Mouse (Mus musculus) CH12.LX (cell line): ENCODE measurements at regions not wholly inside any gene's neighbourhood (a gene's known extent, or its start where the extent isn't known, plus 50 kb on each side); places are given as distances from the start of the nearest gene placed in this dataset.

ENCODE experiments used
- DNase-seq: peaks from one replicate; pipeline ENCODE4 v3.0.0-alpha.2; 2013; ENCODE audit errors: extremely low read depth
- H3K27ac ChIP-seq: 2 replicates; pipeline ENCODE4 v1.5.1; 2012; ENCODE audit warnings: low read depth, mild to moderate bottlenecking, control low read depth, moderate library complexity; ENCODE audit not compliant: insufficient read depth
- H3K27me3 ChIP-seq: replicated peaks from 2 replicates; pipeline ENCODE3; 2012; ENCODE audit warnings: inconsistent platforms
- H3K36me3 ChIP-seq, 2 experiments: replicated peaks in 1 of 2; 2 replicates each; pipeline versions ENCODE3 to v1.6.1; 2012; ENCODE audit warnings: inconsistent platforms in 1 of 2, low read length in 1 of 2, mild to moderate bottlenecking in 1 of 2, mixed read lengths in 1 of 2, moderate library complexity in 1 of 2; ENCODE audit not compliant: control insufficient read depth in 1 of 2, insufficient read depth in 1 of 2
- H3K4me1 ChIP-seq, 2 experiments: 2 replicates each; pipeline ENCODE4 v1.6.1; 2012; ENCODE audit warnings: inconsistent platforms in 1 of 2, moderate library complexity in 1 of 2; ENCODE audit not compliant: insufficient read depth in 2 of 2, control insufficient read depth in 1 of 2
- H3K4me2 ChIP-seq: 2 replicates; pipeline ENCODE4 v1.6.1; 2012; ENCODE audit warnings: low read depth, mild to moderate bottlenecking, control low read depth; ENCODE audit not compliant: poor library complexity, insufficient read depth, severe bottlenecking
- H3K4me3 ChIP-seq, 3 experiments: fragments of 150-350 bp in 1 of 3; sonication (generic) in 1 of 3; replicated peaks in 1 of 3; 2 replicates each; pipeline versions ENCODE3 to v1.5.1; 2011 to 2012; ENCODE audit warnings: low read depth in 2 of 3, low read length in 2 of 3, mild to moderate bottlenecking in 2 of 3, moderate library complexity in 2 of 3, control low read depth in 1 of 3, improper control_type of control experiment in 1 of 3, inconsistent platforms in 1 of 3, mixed read lengths in 1 of 3; ENCODE audit not compliant: poor library complexity in 1 of 3
- H3K79me2 ChIP-seq: replicated peaks from 2 replicates; pipeline ENCODE4 v1.6.1; 2012; ENCODE audit warnings: mild to moderate bottlenecking, moderate library complexity; ENCODE audit not compliant: control insufficient read depth, poor library complexity, insufficient read depth, severe bottlenecking; ENCODE audit errors: extremely low read depth
- H3K9ac ChIP-seq: 2 replicates; pipeline ENCODE4 v1.6.1; 2012; ENCODE audit warnings: low read depth, mild to moderate bottlenecking, control low read depth, moderate library complexity; ENCODE audit not compliant: insufficient read depth
- H3K9me3 ChIP-seq: replicated peaks from 2 replicates; pipeline ENCODE3; 2012; ENCODE audit warnings: low read length, inconsistent platforms, mixed read lengths
- BHLHE40 ChIP-seq: IDR thresholded peaks from 2 replicates; pipeline ENCODE4 v1.6.1; 2011; ENCODE audit warnings: mild to moderate bottlenecking, low read depth, low read length, improper control_type of control experiment
- CHD1 ChIP-seq: IDR thresholded peaks from 2 replicates; pipeline ENCODE4 v1.6.1; 2012; ENCODE audit warnings: low read depth, low read length, improper control_type of control experiment, inconsistent platforms
- CHD2 ChIP-seq: IDR thresholded peaks from 2 replicates; pipeline ENCODE4 v1.6.1; 2011; ENCODE audit warnings: low read length, improper control_type of control experiment
- CTCF ChIP-seq, 2 experiments: IDR thresholded peaks in 1 of 2; conservative IDR thresholded peaks in 1 of 2; 2 replicates each; pipeline ENCODE4 v1.5.1; 2011 to 2012; ENCODE audit warnings: low read depth in 2 of 2, low read length in 2 of 2, improper control_type of control experiment in 1 of 2, inconsistent platforms in 1 of 2, mild to moderate bottlenecking in 1 of 2, moderate library complexity in 1 of 2
- E2F4 ChIP-seq: IDR thresholded peaks from 2 replicates; pipeline ENCODE4 v1.6.1; 2011; ENCODE audit warnings: low read depth, low read length, improper control_type of control experiment; ENCODE audit not compliant: insufficient replicate concordance
- ELF1 ChIP-seq: IDR thresholded peaks from 2 replicates; pipeline ENCODE4 v1.6.1; 2014; ENCODE audit warnings: low read depth, mild to moderate bottlenecking, inconsistent platforms, low read length, improper control_type of control experiment
- ETS1 ChIP-seq: conservative IDR thresholded peaks from 2 replicates; pipeline ENCODE4 v1.6.1; 2012; ENCODE audit warnings: low read depth, mild to moderate bottlenecking, inconsistent platforms, low read length, improper control_type of control experiment, moderate library complexity
- IRF4 ChIP-seq: IDR thresholded peaks from 2 replicates; pipeline ENCODE4 v1.6.1; 2014; ENCODE audit warnings: low read depth, mild to moderate bottlenecking, inconsistent platforms, low read length, improper control_type of control experiment
- MAFK ChIP-seq: IDR thresholded peaks from 2 replicates; pipeline ENCODE4 v1.6.1; 2011; ENCODE audit warnings: low read length, improper control_type of control experiment; ENCODE audit not compliant: insufficient replicate concordance
- MAX ChIP-seq: IDR thresholded peaks from 2 replicates; pipeline ENCODE4 v1.6.1; 2011; ENCODE audit warnings: low read length, improper control_type of control experiment
- MAZ ChIP-seq: IDR thresholded peaks from 2 replicates; pipeline ENCODE4 v1.6.1; 2012; ENCODE audit warnings: low read depth, mild to moderate bottlenecking, inconsistent platforms, low read length, improper control_type of control experiment, moderate library complexity
- MXI1 ChIP-seq: IDR thresholded peaks from 2 replicates; pipeline ENCODE4 v1.6.1; 2011; ENCODE audit warnings: mild to moderate bottlenecking, low read depth, low read length, improper control_type of control experiment
- MYC ChIP-seq: IDR thresholded peaks from 2 replicates; pipeline ENCODE4 v1.6.1; 2011; ENCODE audit warnings: low read depth, mild to moderate bottlenecking, improper control_type of control experiment, low read length
- PAX5 ChIP-seq: IDR thresholded peaks from 2 replicates; pipeline ENCODE4 v1.6.1; 2012; ENCODE audit warnings: low read length, inconsistent platforms, mixed read lengths
- POLR2A ChIP-seq: IDR thresholded peaks from 2 replicates; pipeline ENCODE4 v1.6.1; 2011; ENCODE audit warnings: low read depth, mild to moderate bottlenecking, improper control_type of control experiment, low read length
- USF1 ChIP-seq: IDR thresholded peaks from 2 replicates; pipeline ENCODE4 v1.6.1; 2014; ENCODE audit warnings: low read depth, mild to moderate bottlenecking, inconsistent platforms, low read length, improper control_type of control experiment
- USF2 ChIP-seq: conservative IDR thresholded peaks from 2 replicates; pipeline ENCODE4 v1.6.1; 2011; ENCODE audit warnings: low read depth, low read length, improper control_type of control experiment
- ZC3H11A ChIP-seq: IDR thresholded peaks from 2 replicates; pipeline ENCODE4 v1.6.1; 2012; ENCODE audit warnings: low read depth, mild to moderate bottlenecking, inconsistent platforms, low read length, improper control_type of control experiment
- ZMIZ1 ChIP-seq: IDR thresholded peaks from 2 replicates; pipeline ENCODE4 v1.6.1; 2012; ENCODE audit warnings: low read depth, mild to moderate bottlenecking, inconsistent platforms, low read length, improper control_type of control experiment
- dilution Hi-C: fragments of 300-500 bp; cut with MboI; formaldehyde crosslinking; loops from 2 replicates; pipeline ENCODE4 v1.14.3; 2020; ENCODE audit warnings: low sequenced_read_pairs; ENCODE audit not compliant: extremely low pct_unique_long_range_greater_than_20kb, extremely low pct_ligation_motif_present
- in situ Hi-C: fragments of 300-500 bp; cut with MboI; formaldehyde crosslinking; loops from 3 replicates; pipeline ENCODE4 v1.14.3; 2019; ENCODE audit warnings: low sequenced_read_pairs, low pct_ligation_motif_present, low pct_unique_long_range_greater_than_20kb, mixed read lengths

DNA sequence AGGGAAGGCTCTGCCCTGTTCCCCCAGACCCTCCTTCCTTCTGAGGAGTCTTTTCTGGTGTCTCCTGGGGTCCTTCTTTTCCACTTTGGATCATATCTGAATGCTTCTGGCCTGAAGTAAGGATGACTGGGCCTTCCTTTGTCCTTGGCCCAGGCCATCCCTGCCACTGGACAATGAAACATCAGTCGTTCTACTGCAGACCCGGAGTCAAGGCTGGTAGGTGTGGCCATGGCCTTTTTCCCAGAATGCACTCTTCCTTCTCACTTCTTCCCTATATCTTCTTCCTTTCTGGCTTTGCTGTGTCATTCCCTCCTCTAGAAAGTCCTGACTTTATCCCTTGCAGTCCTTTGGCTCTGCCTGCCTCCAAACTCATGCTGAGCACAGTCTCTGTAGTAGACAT is 151.2 kb upstream of the Frmd6 start:
- dilution Hi-C loops (no loop called here), in situ Hi-C loops (no loop called here)
- no peak overlapping the region for H3K4me3 ChIP-seq
- H3K4me1 ChIP-seq = no peaks in the 10 kb centered on the region
- H3K79me2 ChIP-seq = no peaks in the 10 kb centered on the region
- no peaks in the 10 kb centered on the region for H3K36me3 ChIP-seq
- DNase-seq = no peak
- H3K9ac ChIP-seq = no peak overlapping the region
- H3K27me3 ChIP-seq = no peaks in the 10 kb centered on the region
- TF ChIP-seq BHLHE40 = no peak
- TF ChIP-seq IRF4 = no peak
- TF ChIP-seq MAX = no peak
- TF ChIP-seq E2F4 = no peak
- TF ChIP-seq POLR2A = no peak
- no peak for TF ChIP-seq USF2
- TF ChIP-seq PAX5 = no peak
- no peak for TF ChIP-seq CHD2
- TF ChIP-seq ZC3H11A = no peak
- TF ChIP-seq ELF1 = no peak
- no peaks in the 10 kb centered on the region for H3K9me3 ChIP-seq
- no peak overlapping the region for H3K4me2 ChIP-seq
- no peak overlapping the region for H3K27ac ChIP-seq

DNA sequence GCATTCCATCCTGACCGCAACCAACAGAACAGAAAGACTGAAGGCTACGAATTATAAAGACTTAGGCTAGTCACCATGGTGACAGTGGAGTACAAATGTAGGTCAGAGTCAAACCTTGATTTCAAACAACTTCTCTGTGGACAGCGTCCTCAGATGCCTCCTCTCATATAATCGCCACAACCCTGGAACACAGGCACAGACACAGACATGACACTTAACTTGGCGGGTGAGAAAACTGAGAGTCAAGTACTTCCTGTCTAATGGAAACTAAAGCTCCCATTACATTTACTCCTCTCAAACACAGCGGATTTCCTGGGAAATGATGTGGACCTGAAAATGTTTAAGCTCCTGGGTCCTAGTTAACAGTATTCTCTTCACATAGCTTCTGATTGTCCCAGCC is 149.5 kb upstream of the Frmd6 start:
- TF ChIP-seq BHLHE40 (no peak), MAX (no peak), MXI1 (no peak), CHD2 (no peak), E2F4 (no peak), CHD1 (no peak), ELF1 (no peak), MYC (no peak), CTCF (conservative IDR thresholded peaks at IDR 0.05 in 1 of 2, IDR thresholded peaks at IDR 0.05 in 1 of 2; ENCODE audit: low read depth in 2 of 2, low read length in 2 of 2) (no peak), MAZ (no peak), MAFK (no peak), ETS1 (no peak), USF1 (no peak), ZMIZ1 (no peak)
- H3K27ac ChIP-seq = no peak overlapping the region
- H3K27me3 ChIP-seq = no peaks in the 10 kb centered on the region
- H3K36me3 ChIP-seq = no peaks in the 10 kb centered on the region
- in situ Hi-C loops = no loop called here
- H3K9ac ChIP-seq = no peak overlapping the region
- H3K4me3 ChIP-seq = no peak overlapping the region
- no peaks in the 10 kb centered on the region for H3K79me2 ChIP-seq
- H3K9me3 ChIP-seq = no peaks in the 10 kb centered on the region
- H3K4me1 ChIP-seq = no peaks in the 10 kb centered on the region
- no peak overlapping the region for H3K4me2 ChIP-seq
- DNase-seq = no peak
- dilution Hi-C loops = no loop called here
